Mouse (Mus musculus): ENCODE measurements around the gene Spata13. TPM values are rescaled to one million over a fixed set of nuclear protein-coding genes. Genes with fewer than 3 reads are reported as not detected.

Spata13 gene
- polyA plus RNA-seq, 1 experiment from 2014 or later: 22.9 TPM

DNA sequence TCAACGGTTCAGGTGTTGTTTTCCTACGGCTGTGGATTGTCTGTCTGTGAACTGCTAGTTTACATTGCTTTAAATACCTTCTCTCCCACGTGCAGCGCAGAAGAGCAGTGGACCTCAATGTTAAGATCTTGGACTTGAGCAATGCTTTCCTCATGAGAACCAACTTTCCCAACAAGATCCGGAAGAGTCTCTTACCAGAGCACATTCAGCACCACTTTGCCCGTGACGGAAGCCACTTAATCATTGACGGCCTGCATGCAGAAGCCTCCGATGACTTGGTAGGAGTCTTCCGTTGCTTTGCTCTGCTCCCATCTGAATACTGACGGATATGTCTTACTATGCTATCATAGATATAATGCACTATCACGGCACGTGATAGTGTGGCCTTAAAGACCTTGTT lies 168.2 kb downstream of the Spata13 start:
- H3K9ac ChIP-seq (replicated peaks): no peak overlapping the region
- ATAC-seq (ENCODE audit: low FRiP score): no peak
- no peaks in the 10 kb centered on the region for H3K9me3 ChIP-seq (replicated peaks)
- H3K4me1 ChIP-seq: no peaks in the 10 kb centered on the region
- no peak overlapping the region for H3K4me3 ChIP-seq (replicated peaks)
- no peak overlapping the region for H3K27ac ChIP-seq (replicated peaks)
- peaks cover 44% of the 10 kb centered on the region for H3K36me3 ChIP-seq
- no peak overlapping the region for H3K4me2 ChIP-seq
- WGBS: 96% methylated on average over 13 of the region's 13 CpGs
- H3K27me3 ChIP-seq (replicated peaks): no peaks in the 10 kb centered on the region

DNA sequence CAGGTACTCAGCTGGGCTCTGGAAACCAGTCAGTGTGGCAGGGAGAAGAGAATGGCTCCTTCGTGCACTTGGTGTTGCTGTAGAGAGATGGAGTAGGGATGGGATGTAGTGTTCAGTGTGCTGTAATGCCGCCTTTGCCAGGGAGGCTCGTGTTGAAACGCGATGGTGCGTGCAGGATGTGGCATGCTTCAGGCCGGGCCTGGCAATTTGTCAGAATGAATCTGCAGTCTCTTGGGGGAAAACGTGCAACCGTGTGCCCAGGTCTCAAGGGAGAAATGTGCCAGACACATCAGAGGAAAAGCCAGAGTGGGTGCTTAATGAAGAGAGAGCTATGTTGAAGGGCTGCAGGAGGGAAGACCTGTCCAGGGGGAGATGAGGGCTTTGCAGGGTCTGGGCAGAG lies 171.2 kb downstream of the Spata13 start:
- 78% methylated on average over 9 of the region's 9 CpGs for WGBS
- no peaks in the 10 kb centered on the region for H3K4me1 ChIP-seq
- H3K27ac ChIP-seq (replicated peaks): no peak overlapping the region
- peaks cover 25% of the 10 kb centered on the region for H3K36me3 ChIP-seq
- H3K9me3 ChIP-seq (replicated peaks): no peaks in the 10 kb centered on the region
- H3K4me3 ChIP-seq (replicated peaks): no peak overlapping the region
- H3K27me3 ChIP-seq (replicated peaks): no peaks in the 10 kb centered on the region
- ATAC-seq (ENCODE audit: low FRiP score): no peak
- H3K4me2 ChIP-seq: no peak overlapping the region
- H3K9ac ChIP-seq (replicated peaks): no peak overlapping the region

DNA sequence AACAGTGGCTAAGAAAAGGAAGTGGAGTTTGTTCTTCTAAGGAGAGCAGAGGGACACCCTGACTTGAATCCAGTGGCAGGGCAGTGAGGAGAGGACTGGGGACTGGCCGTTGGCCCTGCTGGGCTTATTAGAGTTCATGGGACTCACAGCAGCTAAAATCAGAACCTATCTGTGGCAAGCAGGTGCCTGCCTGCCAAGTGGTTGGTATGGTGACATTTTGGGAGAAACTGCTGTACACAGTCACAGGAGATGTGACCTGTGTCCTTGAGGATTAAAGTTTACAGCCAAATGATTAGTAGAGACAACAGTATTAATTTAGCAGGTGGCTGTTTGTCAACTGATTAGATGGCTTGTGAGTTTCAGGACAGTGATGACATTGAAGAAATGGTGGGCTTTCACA lies 172.1 kb downstream of the Spata13 start:
- Histone ChIP-seq H3K4me2 (no peak overlapping the region), H3K36me3 (peaks cover 25% of the 10 kb centered on the region), H3K9ac (replicated peaks) (no peak overlapping the region), H3K27me3 (replicated peaks) (no peaks in the 10 kb centered on the region), H3K9me3 (replicated peaks) (no peaks in the 10 kb centered on the region), H3K4me3 (replicated peaks) (no peak overlapping the region), H3K4me1 (no peaks in the 10 kb centered on the region), H3K27ac (replicated peaks) (no peak overlapping the region)
- WGBS: 86% methylated on average over 1 of the region's 1 CpGs
- no peak for ATAC-seq (ENCODE audit: low FRiP score)

DNA sequence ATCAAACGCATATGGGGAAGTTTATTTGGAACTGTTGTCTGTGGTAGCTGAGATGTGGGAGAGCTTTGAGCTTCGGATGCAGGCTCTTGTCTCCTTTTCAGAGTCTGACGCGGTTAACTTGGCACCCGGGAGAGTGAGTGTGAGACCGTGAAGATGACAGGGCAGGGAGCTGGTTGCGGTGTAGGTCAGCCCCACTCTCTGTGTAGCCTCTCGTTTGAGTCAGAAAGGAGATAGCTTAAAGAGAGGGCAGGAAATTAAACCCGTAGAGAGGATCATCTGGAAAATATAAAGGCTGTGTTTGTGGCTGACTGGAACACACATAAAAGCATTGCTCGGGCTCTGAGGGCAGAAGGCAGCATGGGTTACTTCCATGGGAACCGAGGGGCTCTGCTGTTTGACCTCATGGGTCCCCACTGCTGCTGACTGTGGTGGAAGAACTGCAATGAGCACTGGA lies 173.1 kb downstream of the Spata13 start:
- Histone ChIP-seq H3K27me3 (replicated peaks) (no peaks in the 10 kb centered on the region), H3K9me3 (replicated peaks) (no peaks in the 10 kb centered on the region), H3K4me1 (no peaks in the 10 kb centered on the region), H3K4me2 (no peak overlapping the region), H3K36me3 (peaks cover 24% of the 10 kb centered on the region), H3K4me3 (replicated peaks) (no peak overlapping the region), H3K9ac (replicated peaks) (no peak overlapping the region), H3K27ac (replicated peaks) (no peak overlapping the region)
- 66% methylated on average over 11 of the region's 11 CpGs for WGBS
- ATAC-seq (ENCODE audit: low FRiP score): no peak

DNA sequence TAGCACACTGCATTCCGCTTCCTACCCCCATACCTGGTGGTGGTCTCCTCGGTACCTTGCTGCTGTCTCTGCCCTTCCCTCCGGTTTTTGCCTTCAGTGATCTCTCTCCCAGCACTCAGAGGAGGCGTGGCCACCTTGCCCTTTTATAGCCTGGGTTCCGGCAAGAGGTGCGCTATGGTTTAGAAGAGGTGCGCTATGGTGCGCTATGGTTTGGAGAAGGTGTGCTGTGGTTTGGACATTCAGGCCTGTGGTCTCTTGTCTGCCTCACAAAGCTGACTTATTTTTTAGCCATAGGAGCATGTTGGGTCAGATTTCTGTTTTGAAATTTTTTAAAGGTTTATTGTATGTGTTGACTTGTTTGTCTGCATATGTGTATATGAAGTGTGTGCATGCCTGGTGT lies 176.1 kb downstream of the Spata13 start:
- no peak overlapping the region for H3K27ac ChIP-seq (replicated peaks)
- 89% methylated on average over 8 of the region's 8 CpGs for WGBS
- no peaks in the 10 kb centered on the region for H3K9me3 ChIP-seq (replicated peaks)
- H3K9ac ChIP-seq (replicated peaks): no peak overlapping the region
- H3K36me3 ChIP-seq: 0 out of 2 replicates have a peak, but pooled peaks cover 8% of the 10 kb centered on the region
- H3K4me3 ChIP-seq (replicated peaks): no peak overlapping the region
- no peaks in the 10 kb centered on the region for H3K4me1 ChIP-seq
- ATAC-seq (ENCODE audit: low FRiP score): no peak
- H3K4me2 ChIP-seq: no peak overlapping the region
- H3K27me3 ChIP-seq (replicated peaks): no peaks in the 10 kb centered on the region

DNA sequence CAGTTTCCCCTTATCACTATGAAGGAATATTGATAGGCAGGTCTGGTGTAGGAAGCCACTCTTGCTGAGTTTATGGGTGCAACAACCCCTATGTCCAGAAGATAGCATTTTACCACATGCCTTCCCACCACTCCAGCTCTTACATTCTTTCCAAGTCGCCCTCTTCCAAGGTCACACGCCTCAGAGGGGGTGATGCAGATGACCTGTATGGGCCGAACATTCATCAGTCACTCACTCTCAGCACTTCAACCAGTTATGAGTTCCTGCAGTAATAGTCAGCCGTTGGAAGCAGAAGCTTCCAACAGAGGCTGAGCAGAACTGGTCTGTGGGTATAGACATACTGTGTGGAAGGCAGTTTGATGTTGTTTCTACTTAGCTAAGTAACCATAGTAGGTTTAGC lies 177.7 kb downstream of the Spata13 start:
- no peak overlapping the region for H3K27ac ChIP-seq (replicated peaks)
- H3K27me3 ChIP-seq (replicated peaks): no peaks in the 10 kb centered on the region
- no peaks in the 10 kb centered on the region for H3K9me3 ChIP-seq (replicated peaks)
- ATAC-seq (ENCODE audit: low FRiP score): no peak
- H3K4me1 ChIP-seq: no peaks in the 10 kb centered on the region
- no peak overlapping the region for H3K9ac ChIP-seq (replicated peaks)
- 95% methylated on average over 4 of the region's 4 CpGs for WGBS
- H3K4me3 ChIP-seq (replicated peaks): no peak overlapping the region
- 0 out of 2 replicates have a peak, but pooled peaks cover 11% of the 10 kb centered on the region for H3K36me3 ChIP-seq
- H3K4me2 ChIP-seq: no peak overlapping the region

Other genes with a start within 250 kb of the Spata13 start
- 0.49 and 0.55 TPM in 2 replicates for gene C1qtnf9, start 134.1 kb downstream of the Spata13 start, polyA plus RNA-seq (2015; fragmentation: Nextera tagmentation; extraction: Ambion mirVana)
- gene Mipep, start 150.6 kb downstream of the Spata13 start, polyA plus RNA-seq (2015; fragmentation: Nextera tagmentation; extraction: Ambion mirVana): 18.8 and 19.5 TPM in 2 replicates